Mouse (Mus musculus) heart, adult 2 months (tissue): ENCODE results near the gene Ppm1f.

Source experiments
- CTCF ChIP-seq: fragments of 200-600 bp; IDR thresholded peaks from 2 replicates; pipeline ENCODE4 v1.8.1; 2022; ENCODE audit warnings: antibody characterized with exemption, mild to moderate bottlenecking, moderate library complexity
- EP300 ChIP-seq: fragments of 200-500 bp; IDR thresholded peaks from 2 replicates; pipeline ENCODE4 v1.6.1; 2011; ENCODE audit warnings: low read depth, low read length, control low read depth; ENCODE audit not compliant: insufficient read depth
- POLR2A ChIP-seq: fragments of 200-500 bp; IDR thresholded peaks from 2 replicates; pipeline ENCODE4 v1.6.1; 2011; ENCODE audit warnings: mild to moderate bottlenecking, low read depth, low read length, control low read depth; ENCODE audit not compliant: insufficient read depth

GRCm38 (mm10) chr16:16959907-16960306 lies 63.6 kb downstream of the Ppm1f start:
- no peak for TF ChIP-seq POLR2A
- no peak for TF ChIP-seq CTCF
- no peak for TF ChIP-seq EP300
